Mouse (Mus musculus) 416B (cell line): Measurements from ENCODE around the gene Pcsk6.
"Not testable (repeated sequence)": the region's sequence is repeated elsewhere in the genome, so short reads cannot be mapped to it uniquely, and the experiment has no call there.

Experiments used
- DNase-seq: peaks from one replicate; pipeline ENCODE4 v3.0.0; 2011; ENCODE audit warnings: low read depth

Pcsk6 gene

DNA sequence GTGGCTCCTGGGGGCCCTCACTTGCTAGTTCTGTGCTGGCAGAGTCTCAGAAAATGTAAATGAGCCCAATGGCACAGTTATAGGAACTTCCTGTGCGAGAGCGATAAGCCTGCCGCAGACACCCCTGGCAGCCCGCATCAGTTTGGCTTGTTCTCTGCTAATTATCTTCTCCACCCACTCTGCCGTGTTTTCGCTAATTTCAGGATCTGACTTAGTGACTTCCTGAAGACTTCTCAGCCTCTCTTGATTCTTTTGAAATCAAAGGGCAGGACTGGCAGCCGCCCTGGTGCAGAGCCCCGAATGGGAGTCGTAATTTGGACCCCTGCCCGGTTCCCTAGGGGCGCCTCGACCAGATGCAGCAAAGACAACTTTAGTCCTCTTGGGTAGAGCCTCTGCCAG is 19.8 kb downstream of the Pcsk6 start:
- no peak for DNase-seq

DNA sequence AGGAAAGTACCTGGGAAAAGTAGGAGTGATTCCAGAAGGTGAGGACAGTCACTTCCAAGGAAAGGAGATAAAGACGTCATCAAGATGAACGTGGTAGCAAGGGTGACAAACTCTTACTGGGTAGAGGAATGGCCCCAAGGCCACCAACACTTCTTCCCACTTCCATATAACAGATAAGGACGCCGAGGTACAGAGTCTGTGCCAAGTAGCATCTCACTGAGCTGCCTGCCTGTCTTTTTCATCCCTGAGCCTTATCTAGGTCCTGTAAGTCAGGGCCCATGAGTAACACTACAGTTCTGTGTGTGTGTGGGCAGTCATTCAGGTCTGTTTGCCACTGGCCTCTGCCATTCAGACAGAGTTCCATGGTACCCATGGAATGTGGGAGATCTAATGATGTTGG is 23.4 kb downstream of the Pcsk6 start:
- no peak for DNase-seq

DNA sequence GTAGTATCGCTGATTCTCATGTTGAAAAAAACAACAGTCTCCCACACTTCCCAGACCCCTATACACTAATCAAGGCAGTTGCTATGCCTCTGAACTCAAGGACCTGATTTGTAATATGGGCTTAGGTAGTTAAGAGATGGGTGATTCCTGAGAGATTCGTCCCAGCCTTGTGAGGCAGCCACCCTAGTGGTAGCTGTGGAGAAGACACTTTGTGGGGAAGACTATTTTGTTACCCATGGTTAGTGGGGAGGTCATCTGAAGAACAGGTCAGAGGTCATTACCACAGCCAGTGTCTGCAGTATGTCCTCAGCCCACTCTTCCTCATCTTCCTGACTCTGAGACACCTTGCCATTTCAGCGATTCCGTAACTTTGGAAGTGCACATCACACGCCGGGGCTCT is 24.3 kb downstream of the Pcsk6 start:
- DNase-seq: no peak

DNA sequence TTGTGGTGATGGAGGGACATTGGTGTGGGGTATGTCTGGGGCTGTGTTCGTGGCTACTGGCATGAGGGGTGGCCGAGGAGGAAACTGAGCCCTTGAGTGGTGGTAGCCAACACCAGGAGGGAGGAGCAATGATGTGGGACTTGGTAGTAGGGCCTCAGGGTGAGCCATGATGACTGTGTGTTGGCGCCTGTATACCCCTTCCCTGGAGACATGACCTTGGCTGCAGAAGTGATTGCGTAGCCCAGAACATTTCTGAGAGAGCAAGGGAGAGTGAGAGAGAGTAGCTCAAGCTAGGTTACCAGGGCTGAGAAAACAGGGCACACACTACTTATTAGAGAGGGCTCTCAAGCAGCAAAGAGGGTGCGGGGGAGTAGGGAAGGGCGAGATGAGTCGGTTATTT is 30.3 kb downstream of the Pcsk6 start:
- DNase-seq: no peak

DNA sequence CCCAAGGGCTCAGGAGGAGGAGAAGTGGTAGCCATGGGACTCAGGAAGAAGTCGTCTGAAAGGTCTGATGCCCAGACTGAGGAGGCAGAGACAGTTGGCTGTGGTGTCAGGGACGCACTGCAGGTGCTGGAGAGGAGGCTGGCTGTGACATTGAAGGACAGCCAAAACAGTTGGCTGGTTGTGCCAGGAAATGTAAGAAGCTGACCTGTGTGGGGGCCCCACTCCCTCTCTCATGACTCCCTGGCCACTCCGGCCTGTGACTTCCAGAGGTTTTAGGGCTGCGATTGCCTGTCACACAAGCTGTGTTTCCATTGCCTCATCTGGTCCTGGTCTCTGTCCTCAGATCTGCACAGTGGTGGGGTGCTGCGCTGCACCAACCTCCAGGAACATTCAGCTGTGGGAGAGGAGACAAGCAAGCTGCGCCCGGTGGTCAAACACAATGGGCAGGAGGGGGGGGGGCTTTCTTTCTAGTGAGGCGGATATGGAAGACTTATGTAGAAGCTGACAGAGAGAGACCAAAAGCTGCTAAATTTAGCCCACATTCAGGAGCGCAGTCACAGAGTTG is 30.8 kb downstream of the Pcsk6 start:
- DNase-seq: no peak

DNA sequence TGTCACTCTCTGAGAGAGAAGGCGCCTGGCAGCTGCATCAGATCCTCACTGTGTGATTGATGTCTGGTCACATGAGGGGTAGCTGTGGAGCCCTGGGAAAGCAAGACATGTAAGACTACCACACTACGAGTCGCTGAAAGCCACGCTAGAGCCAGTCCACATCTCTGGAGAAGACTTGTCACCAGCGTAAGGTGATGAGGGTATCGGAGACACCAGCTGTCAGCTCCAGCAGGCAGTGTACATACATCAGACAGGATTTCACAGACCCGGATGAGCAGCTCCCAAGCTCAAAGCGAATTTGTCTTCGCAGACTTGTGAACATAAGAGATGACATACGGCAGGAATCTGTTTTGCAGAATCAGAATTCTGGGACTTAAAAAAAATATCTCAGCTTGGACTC is 32.0 kb downstream of the Pcsk6 start:
- no peak for DNase-seq

DNA sequence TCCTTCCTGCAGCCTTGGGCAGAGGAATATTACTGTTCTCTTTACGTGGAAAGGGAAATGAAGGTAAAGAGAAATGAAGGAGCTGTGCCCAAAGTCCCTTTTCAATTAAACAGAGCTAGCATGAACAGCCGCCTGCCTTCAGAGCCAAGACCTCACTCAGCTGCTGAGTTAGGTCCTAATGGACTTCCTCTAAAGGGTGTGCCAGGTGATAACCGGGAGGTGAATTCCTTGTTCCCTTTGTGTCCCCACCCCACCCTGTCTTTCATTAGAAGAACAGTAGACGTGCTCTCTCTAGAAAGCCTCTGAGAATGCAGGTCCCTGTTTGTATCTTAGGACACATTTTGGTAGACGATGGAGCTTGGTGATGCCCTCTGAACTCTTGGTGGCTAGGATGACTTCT is 33.7 kb downstream of the Pcsk6 start:
- DNase-seq: no peak

DNA sequence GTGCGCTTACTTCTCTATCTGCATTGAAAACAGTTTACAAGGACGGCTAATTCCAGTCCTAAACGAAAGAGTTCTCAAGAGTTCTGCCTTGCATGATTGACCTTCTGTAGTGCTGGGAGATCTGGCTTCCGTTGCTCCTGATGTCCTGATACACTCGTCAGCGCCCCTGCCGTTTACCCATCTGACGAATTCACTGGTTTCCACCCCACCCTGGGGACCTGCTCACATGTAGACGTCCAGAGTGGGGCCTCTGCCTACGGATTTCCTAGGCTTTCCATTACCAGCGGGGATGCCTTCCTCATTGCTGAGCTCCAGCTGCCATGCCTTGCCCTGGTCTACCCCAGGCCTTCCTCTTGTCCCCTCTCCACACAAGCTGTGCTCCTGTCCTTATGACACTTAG is 39.7 kb downstream of the Pcsk6 start:
- no peak for DNase-seq

DNA sequence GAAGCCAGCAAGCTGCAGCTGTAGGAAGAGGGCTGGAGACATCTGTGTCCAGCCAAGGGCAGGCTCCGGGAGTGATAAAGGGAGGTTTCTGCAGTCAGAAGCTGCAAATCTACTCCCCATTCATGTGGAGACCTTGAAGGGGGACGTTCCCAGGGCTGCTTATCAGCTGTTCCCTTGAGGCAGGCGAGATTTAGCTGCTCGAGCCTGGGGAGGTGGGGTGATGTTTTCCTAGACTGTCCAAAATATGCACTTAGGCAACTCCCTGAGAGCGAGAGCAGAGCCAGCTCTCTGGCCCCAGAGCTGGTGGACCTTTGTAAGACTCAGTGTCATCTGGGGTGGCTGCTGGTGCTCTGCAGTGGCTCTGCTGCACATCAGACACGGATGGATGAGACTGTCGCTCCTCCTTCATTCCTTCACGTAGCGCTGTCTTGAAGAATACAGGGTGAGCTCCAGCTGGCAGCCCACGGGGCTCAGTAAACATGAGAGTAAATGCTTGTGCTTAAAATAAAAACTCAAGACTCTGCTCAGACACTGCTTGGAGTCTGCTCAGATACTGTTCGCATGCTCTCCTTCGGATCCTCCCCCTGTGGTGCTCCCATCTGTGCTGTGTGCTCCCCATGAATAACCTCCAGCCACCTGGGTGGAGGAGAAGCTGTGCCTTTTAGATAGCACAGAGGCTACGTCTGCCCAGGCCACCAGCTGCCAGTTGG is 41.1 kb downstream of the Pcsk6 start:
- DNase-seq: no peak

DNA sequence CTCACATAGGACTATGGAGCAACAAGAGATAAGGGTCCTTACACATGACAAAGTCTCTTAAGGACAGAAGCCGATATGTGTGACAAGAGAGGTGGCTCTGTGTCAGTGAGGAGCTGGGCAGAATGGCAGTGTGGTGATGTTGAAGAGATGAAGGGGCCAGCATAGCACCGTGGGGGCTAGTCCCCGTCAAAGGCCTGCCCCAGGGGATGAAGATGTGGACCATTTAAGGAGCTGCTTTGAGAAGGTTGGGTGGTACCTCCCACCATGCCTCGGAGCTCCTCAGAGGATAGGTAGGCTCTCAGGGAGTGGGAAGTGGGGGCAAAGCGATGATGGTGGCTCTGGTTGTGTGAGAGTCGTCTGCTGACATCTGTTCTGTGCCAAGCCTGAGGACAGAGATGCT is 41.9 kb downstream of the Pcsk6 start:
- DNase-seq: no peak

DNA sequence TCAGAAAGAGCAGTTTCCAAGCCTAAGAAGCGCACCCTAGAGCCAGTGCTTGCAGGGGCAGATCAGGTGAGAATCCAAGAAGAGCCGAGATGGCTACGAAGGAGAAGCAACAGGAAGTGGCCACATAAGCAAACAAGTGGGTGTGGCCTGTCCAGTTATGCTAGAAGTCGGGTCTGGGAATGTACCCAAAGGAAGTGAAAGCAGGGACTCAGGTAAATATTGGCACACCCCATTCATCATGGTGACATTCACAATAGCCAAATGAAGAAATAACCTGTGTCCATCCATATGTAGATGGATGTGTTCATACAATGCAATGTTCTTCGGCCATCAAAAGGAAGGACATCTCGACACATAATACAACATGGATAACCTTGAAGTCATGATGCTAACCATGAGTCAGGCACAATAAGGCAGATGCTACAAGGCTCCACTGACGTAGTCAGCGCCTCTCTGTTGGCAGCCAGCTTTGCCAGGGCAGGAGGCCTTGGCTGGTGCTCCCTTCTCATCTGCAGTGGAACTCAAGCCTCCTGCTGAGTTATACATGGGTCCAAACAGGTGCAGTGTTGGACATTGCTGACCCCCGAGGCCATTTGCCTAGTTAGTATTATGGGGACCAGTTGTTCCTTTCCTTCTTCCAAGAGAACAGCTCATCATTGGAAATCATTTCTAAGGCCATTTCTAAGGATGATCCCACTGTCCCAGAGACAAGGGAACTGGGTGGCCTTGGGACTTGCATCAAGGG is 45.2 kb downstream of the Pcsk6 start:
- DNase-seq: no peak

DNA sequence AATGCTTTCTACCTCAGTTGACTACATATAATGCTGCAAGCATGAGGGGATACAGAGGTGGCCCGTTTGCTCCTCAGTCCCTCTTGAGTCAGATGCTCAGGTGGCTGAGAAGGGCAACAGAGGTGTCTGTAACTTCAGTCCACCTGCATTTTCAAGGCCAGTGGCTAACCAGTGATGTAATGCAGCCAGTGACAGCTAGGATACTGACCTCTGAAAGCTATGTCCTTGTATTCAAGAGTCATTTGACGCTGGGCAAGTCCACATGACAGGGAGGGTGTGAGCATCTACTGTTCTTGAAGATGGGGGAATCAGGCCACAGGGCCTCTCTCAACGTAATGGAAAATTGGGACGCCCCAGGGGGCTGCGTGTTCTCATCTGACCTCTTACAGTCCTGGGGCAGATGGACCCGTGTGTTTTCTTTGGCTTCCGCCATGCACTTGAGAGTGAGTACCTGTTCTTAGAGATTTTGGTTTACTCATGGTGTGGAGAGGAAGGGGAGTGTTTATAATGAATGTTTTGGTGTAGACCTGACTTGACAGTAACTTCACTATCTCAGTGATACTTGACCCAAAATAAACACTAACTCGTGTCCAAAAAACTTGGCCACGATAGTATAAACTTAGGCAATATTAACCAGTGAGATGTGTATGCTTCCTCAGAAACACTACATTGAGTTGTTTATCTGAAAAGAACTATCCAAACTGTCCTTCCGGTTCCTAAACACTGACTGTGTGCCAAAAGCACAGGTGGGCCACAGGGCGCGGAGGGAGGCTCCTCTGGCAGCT is 48.0 kb downstream of the Pcsk6 start:
- no peak for DNase-seq

DNA sequence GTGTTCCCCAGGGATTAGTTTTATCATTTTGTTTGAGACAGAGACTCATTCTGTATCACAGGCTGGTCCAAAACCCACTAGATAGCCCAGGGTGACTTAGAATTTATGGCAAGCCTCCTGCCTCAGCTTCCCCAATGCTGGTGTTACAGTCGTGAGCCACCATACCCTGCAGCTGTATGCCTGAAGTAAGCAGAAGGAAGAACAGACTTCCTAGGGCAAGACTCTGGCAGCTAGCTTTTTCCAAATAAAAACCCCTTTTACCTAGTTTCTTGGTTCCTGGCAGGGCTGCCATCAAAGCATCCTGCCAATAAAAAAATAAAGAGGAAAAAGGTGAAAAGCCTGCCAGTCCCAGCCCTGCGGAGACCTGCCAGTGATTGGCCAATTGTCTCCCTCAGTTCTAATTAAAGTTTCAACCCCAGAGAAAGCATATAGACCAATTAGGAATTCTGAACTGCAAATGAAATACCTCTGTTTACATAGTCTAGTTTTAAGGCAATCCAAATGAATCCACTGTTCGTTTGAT is 51.6 kb downstream of the Pcsk6 start:
- DNase-seq: no peak

DNA sequence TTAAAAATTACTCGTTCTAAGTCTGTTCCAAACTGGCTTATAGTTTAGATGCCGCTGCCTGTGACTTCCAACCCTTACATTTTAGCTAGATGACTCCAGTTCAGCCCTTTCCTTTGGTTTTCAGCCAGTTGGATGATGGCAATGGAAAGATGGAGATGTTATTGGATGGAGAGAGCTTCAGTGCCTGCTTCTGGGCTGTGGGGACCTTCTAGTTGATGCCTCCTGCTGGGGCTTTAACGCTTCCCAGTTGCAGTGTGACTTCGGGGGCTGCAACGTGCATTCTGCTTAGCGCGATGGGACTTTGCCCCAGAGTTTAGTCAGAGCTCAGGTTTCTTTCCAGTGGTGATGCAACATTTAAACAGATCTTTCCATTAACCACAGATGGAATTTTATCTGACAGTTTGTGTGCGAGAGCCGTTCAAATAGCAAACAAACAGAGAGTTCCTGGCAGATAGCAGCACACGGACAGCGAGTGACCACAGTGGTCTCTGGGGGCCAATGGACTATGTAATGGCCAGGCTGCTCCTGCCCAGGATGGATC is 53.3 kb downstream of the Pcsk6 start:
- DNase-seq: no peak

DNA sequence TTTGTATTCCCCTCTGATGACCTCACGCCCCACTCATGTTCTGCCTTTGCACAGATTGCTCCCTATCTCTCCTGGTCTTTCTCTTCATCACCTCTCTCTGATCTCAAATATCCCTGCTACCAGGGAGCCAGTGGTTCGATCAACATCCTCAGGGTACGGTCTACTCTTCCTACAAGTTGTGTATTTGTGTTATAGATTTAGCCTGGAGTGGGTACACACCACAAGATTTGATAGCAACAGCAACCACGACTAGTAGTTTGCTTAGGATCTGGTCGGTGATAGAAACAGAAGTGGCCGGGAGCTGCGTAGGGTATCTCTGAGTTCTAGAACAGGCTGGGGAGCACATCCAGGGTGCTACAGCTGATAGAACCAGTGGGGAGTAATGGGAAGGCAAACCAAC is 54.3 kb downstream of the Pcsk6 start:
- no peak for DNase-seq

DNA sequence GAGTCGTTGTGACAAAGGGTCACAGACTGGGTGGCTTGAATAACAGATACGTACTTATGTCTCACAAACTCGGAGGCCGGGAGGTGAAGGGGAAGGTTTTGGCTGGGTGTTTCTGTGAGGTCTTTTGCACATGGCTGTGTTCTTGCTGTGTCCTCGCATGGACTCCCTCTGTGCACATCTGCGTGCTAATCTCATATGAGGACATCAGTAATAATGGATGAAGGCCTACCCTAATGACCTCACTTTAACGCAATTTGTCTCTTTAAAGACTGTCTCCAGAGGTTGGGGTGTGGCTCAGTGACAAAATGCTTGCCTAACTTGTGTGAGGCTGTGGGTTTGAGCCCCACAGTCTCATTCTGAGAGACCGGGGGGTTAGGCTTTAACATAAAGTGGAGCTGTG is 55.0 kb downstream of the Pcsk6 start:
- DNase-seq: no peak

DNA sequence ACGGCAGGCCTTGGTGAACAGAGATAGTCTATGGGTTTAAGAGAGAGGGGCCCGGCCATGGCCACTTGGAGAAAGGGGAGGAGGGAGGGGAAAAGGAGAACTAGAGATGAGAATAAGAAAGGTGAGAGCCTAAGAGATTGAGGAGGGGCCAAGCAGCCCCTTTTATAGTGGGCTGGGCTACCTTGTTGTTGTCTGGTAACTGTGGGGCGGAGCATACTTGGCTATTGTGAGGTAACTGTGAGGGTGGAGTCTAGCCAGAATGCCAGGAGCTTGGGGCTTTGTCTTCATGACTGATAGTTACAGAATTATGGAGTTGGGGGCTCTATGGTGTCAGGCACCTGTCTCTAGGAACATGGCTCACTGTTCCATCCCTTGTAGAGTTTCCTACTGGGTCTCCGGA is 56.9 kb downstream of the Pcsk6 start:
- DNase-seq: no peak

DNA sequence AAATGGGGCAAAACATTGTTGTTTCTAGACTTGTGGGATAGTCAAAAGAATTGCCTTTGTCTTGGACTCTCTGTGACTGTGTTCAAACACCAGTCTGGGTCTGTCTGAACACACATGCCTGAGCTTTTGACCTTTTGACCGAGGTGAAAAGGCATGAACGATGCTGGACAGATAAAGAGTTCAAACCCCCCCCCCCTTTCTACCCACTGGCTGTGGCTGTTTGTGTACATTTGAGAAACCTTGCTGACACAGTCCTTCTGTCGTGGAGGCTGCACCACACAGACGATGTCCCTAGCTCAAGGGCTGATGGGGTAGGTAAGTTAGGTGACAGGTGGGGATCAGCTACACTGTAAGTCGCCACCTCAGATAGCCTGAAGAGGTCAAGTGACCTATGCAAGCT is 67.9 kb downstream of the Pcsk6 start:
- no peak for DNase-seq

DNA sequence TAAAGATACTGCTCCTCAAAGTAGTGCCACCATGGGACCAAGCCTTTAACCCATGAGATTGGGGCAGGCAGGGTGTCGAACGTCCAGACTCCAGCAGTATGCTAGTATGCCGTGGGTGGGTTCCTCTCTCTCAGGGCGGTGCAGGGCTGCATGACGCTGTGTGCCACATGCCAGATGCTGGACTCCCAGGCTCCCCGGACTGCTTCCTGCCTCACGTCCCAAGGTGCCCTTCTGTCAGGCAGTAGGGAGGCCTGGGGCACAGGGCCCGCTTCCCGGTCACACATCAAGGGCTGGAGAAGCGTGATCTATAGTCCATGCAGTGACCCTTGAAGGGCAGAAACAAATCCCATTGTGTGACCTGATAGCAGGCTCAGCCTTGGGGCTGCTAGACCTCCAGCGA is 68.9 kb downstream of the Pcsk6 start:
- no peak for DNase-seq

DNA sequence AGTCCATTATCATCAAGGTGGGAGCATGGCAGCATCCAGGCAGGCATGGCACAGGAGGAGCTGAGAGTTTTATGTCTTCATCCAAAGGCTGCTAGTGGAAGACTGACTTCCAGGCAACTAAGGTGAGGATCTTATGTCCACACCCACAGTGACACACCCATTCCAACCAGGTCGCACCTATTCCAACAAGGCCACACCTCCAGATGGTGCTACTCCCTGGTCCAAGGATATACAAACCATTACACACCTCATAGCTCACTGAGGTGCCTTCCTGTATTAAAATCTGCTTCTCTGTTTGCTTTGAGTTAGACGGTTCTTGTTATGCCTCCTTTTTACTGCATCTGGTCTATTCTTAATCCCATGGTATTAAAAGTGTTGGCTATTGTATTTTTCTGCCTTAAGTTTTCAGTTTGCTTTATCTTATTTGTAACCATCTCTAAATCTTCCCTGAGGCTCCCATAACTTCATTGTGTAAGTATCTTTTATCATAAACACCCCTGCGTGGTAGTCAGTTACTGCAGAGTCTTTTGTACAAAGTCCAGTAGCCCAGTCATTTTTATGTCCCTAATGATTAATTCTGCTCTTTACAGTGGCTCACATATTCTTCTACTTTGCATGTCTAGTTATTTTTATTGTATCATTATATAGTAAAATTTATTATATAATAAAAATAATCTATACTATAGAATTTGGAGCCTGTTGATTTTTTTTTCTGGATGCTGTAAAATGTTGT is 72.9 kb downstream of the Pcsk6 start:
- DNase-seq: not testable (repeated sequence)

DNA sequence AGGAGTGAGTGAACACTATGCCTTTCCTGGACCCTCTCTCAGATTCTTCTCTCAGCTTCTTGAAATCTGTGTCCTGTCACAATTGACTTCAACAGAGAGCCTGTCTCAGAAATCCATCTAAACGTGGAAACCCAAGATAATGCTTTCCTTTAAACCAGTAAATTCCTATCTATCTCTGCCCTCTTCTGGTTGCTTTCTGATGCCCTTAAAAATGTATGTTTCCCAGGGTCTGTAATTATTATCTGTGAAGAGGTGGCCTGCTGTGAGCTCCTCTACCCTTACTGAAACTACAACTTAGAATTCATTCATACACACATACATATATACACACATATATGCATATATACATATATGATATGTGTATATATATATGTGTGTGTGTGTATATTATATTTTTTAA is 73.7 kb downstream of the Pcsk6 start:
- no peak for DNase-seq

DNA sequence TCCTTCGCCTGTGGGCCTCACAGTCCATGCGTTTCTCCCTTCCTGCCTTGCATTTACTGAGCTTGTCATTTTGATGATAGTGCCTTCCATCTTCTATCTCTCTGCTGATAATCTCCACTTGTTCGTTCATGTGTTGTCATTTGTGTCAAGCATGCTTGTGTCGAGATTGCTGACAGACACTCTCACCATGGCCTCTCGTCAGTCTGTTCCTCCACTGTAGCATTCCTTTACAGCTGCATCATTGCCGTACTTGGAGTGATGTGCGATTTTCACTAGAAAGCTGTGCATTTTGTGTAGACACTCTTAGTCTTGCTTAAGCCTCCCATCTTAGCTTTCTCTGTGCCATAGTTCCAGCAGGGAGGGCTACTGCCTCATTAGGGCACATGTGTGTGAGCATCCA is 79.5 kb downstream of the Pcsk6 start:
- DNase-seq: no peak
